Mouse (Mus musculus): ENCODE data around the gene Cog2.

- TF ChIP-seq POLR2A (IDR thresholded peaks at IDR 0.05; ENCODE audit: insufficient read depth, low read depth, low read length): no peak
- TF ChIP-seq CTCF (IDR thresholded peaks at IDR 0.05; ENCODE audit: insufficient read depth, low read depth, low read length): no peak
Measured at GRCm38 (mm10) chr8:124476701-124477100, 43.9 kb upstream of the Cog2 start.
